Mouse (Mus musculus): Measurements from ENCODE around the gene Ms4a2.

Gene Ms4a2

GRCm38 (mm10) chr19:11589205-11589604, 34.3 kb downstream of the Ms4a2 start:
- DNase-seq (ENCODE audit: low spot score in 2 of 2), result no peak

- DNase-seq (ENCODE audit: low spot score in 2 of 2), result no peak
These were observed 48.6 kb downstream of the Ms4a2 start for GRCm38 (mm10) chr19:11574965-11575364.
